Mouse (Mus musculus) forebrain, embryonic 12.5 days (tissue): ENCODE measurements around the gene Gstz1. TPM values are rescaled to one million over a fixed set of nuclear protein-coding genes. Genes with fewer than 3 reads are reported as not detected.

ENCODE experiments used
- ATAC-seq: fragments of 200-750 bp; cut with Nextera tagmentation; 2 replicates; pipeline ENCODE4 v1.8.0; 2017; ENCODE audit warnings: moderate TSS enrichment; ENCODE audit not compliant: low FRiP score
- H3K27ac ChIP-seq: fragments of 300-500 bp; sonication (generic); 2 replicates; pipeline ENCODE4 v1.5.1; 2016; ENCODE audit warnings: mild to moderate bottlenecking
- H3K27me3 ChIP-seq: fragments of 300-500 bp; sonication (generic); 2 replicates; pipeline ENCODE4 v1.6.1; 2016; ENCODE audit warnings: mild to moderate bottlenecking
- H3K36me3 ChIP-seq: fragments of 300-500 bp; sonication (generic); replicated peaks from 2 replicates; pipeline ENCODE4 v1.6.1; 2016; ENCODE audit warnings: mild to moderate bottlenecking
- H3K4me1 ChIP-seq: fragments of 300-500 bp; sonication (generic); 2 replicates; pipeline ENCODE4 v1.6.1; 2016
- H3K4me2 ChIP-seq: fragments of 300-500 bp; sonication (generic); 2 replicates; pipeline ENCODE4 v1.6.1; 2016; ENCODE audit warnings: mild to moderate bottlenecking, moderate library complexity
- H3K4me3 ChIP-seq: fragments of 300-500 bp; sonication (generic); replicated peaks from 2 replicates; pipeline ENCODE4 v1.5.1; 2016; ENCODE audit warnings: mild to moderate bottlenecking
- H3K9ac ChIP-seq: fragments of 300-500 bp; sonication (generic); 2 replicates; pipeline ENCODE4 v1.6.1; 2016; ENCODE audit warnings: mild to moderate bottlenecking
- H3K9me3 ChIP-seq: fragments of 300-500 bp; sonication (generic); 2 replicates; pipeline ENCODE4 v1.6.1; 2016
- WGBS: fragments of 180-500 bp; shearing (Covaris S2); methylation state at CpG from one replicate; pipeline ENCODE4 v1.1.7; 2016; 5-methylcytosine and 5-hydroxymethylcytosine counted together
- polyA plus RNA-seq: library from polyadenylated mRNA; unstranded; fragments of >200 nt; fragmentation: Nextera tagmentation; extraction: Ambion mirVana; gene quantifications from 2 replicates; pipeline ENCODE4 v1.2.1, GENCODE M21; 2016

The Gstz1 gene
- polyA plus RNA-seq, 1 experiment from 2014 or later: 24.3 TPM

DNA sequence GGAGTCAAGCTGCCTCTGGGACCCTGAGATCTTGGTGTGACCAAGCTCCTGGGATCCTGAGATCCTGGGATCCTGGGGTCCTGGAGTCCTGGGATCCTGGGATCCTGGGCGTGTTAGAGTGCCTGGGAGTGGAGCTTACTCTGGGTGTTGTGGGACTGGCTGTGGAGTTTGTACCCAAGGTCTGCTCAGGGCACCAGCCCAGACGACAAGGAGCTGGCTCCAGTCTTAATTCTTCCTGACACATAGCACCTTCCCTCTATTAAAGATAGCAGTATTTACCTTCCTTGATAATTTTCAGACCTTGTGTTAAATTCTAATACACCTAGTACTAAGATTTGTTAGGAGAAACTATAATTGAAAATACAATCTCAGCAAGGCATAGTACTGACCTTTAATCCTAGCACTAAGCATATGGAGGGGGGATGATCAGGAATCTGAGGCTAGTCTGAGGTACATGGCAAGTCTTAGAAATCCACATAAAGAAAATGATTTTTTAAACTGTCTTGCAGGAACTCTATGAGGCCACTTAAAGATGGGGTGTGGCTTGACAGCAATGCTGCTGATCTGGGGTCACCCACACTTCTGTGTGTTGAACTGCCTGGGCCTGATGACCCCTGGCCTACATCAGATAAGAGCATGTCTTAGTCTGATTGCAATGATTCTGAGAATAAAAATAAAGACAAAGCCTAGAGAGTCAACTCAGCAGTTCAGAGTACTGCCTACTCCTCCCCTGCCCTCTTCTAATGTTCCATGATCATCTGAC lies 66.1 kb downstream of the Gstz1 start:
- no peaks in the 10 kb centered on the region for H3K27me3 ChIP-seq
- ATAC-seq: no peak
- no peak overlapping the region for H3K27ac ChIP-seq
- H3K4me3 ChIP-seq: no peak overlapping the region
- H3K4me1 ChIP-seq: 0 out of 2 replicates have a peak, but pooled peaks cover 2% of the 10 kb centered on the region
- H3K9me3 ChIP-seq: no peaks in the 10 kb centered on the region
- H3K36me3 ChIP-seq: no peaks in the 10 kb centered on the region
- WGBS: 72% methylated on average over 2 of the region's 2 CpGs
- H3K4me2 ChIP-seq: no peak overlapping the region
- no peak overlapping the region for H3K9ac ChIP-seq

Other genes starting within 250 kb of the Gstz1 start
- 49.5 and 51.4 TPM in 2 replicates for gene Cipc, start 200.1 kb upstream of the Gstz1 start, polyA plus RNA-seq
- 1.1 and 1.6 TPM in 2 replicates for gene Zdhhc22, start 156.7 kb upstream of the Gstz1 start, polyA plus RNA-seq
- gene Tmem63c, start 125.8 kb upstream of the Gstz1 start, polyA plus RNA-seq: 1.5 and 1.6 TPM in 2 replicates
- gene Ngb, start 44.6 kb upstream of the Gstz1 start, polyA plus RNA-seq: 0.44 and 0.57 TPM in 2 replicates
- 16.2 and 16.6 TPM in 2 replicates for gene Pomt2, start 803 bp downstream of the Gstz1 start, polyA plus RNA-seq
- gene Samd15, start 52.6 kb downstream of the Gstz1 start, polyA plus RNA-seq: 1.4 and 1.7 TPM in 2 replicates
- 6.0 and 6.4 TPM in 2 replicates for gene Tmed8, start 53.3 kb downstream of the Gstz1 start, polyA plus RNA-seq
- gene Noxred1, start 91.6 kb downstream of the Gstz1 start, polyA plus RNA-seq: 0.73 and 1.1 TPM in 2 replicates
- gene Vipas39, start 119.1 kb downstream of the Gstz1 start, polyA plus RNA-seq: 59.7 and 62.0 TPM in 2 replicates
- 204 and 205 TPM in 2 replicates for gene Ahsa1, start 119.3 kb downstream of the Gstz1 start, polyA plus RNA-seq
- gene Ism2, start 152.5 kb downstream of the Gstz1 start, polyA plus RNA-seq: 1.2 and 1.8 TPM in 2 replicates
- 50.8 and 54.2 TPM in 2 replicates for gene Sptlc2, start 241.2 kb downstream of the Gstz1 start, polyA plus RNA-seq